Mouse (Mus musculus): Measurements from ENCODE around the gene Tbl3.
"Not testable (repeated sequence)": the region's sequence is repeated elsewhere in the genome, so short reads cannot be mapped to it uniquely, and the experiment has no call there.

Tbl3 gene

GRCm38 (mm10) chr17:24727618-24728017 is 20.2 kb upstream of the Tbl3 start, which contains the start of gene Rpl3l:
TSS of gene Rpl3l (plus strand) at chr17:24727820.
- DNase-seq (ENCODE audit: low read depth): no peak

GRCm38 (mm10) chr17:24725637-24726390 is 18.4 kb upstream of the Tbl3 start:
- DNase-seq (ENCODE audit: low read depth): no peak

- DNase-seq (ENCODE audit: low read depth): peak; percentile 99
Measured at GRCm38 (mm10) chr17:24724184-24724583, 16.7 kb upstream of the Tbl3 start, which contains the start of gene Ndufb10. TSS of gene Ndufb10 (minus strand) at chr17:24724478.

- DNase-seq (ENCODE audit: low read depth): no peak
Measured at GRCm38 (mm10) chr17:24723881-24724180, 16.4 kb upstream of the Tbl3 start.

- no peak for DNase-seq (ENCODE audit: low read depth)
Measured at GRCm38 (mm10) chr17:24723122-24723880, 15.8 kb upstream of the Tbl3 start.

- DNase-seq (ENCODE audit: low read depth): peak; percentile 36
Measured at GRCm38 (mm10) chr17:24722220-24722924, 14.9 kb upstream of the Tbl3 start.

- DNase-seq (ENCODE audit: low read depth): not testable (repeated sequence)
Measured at GRCm38 (mm10) chr17:24721383-24721955, 14.0 kb upstream of the Tbl3 start.

- DNase-seq (ENCODE audit: low read depth): not testable (repeated sequence)
Measured at GRCm38 (mm10) chr17:24720616-24721015, 13.2 kb upstream of the Tbl3 start.

GRCm38 (mm10) chr17:24719494-24720222 is 12.2 kb upstream of the Tbl3 start:
- DNase-seq (ENCODE audit: low read depth): peak; percentile 99

- DNase-seq (ENCODE audit: low read depth): not testable (repeated sequence)
Measured at GRCm38 (mm10) chr17:24718938-24719337, 11.5 kb upstream of the Tbl3 start.

GRCm38 (mm10) chr17:24717943-24718342 is 10.5 kb upstream of the Tbl3 start, which contains the start of the genes Rnf151 and Rps2:
TSS of gene Rnf151 (minus strand) at chr17:24718063.
TSS of gene Rps2 (plus strand) at chr17:24718116.
- no peak for DNase-seq (ENCODE audit: low read depth)

GRCm38 (mm10) chr17:24716166-24716682 is 8.8 kb upstream of the Tbl3 start:
- no peak for DNase-seq (ENCODE audit: low read depth)

- DNase-seq (ENCODE audit: low read depth): no peak
Measured at GRCm38 (mm10) chr17:24715556-24715955, 8.1 kb upstream of the Tbl3 start.

- peak; percentile 61 for DNase-seq (ENCODE audit: low read depth)
Measured at GRCm38 (mm10) chr17:24708646-24709045, 1.2 kb upstream of the Tbl3 start.

GRCm38 (mm10) chr17:24707801-24708425 is 453 bp upstream of the Tbl3 start:
- DNase-seq (ENCODE audit: low read depth): no peak

- no peak for DNase-seq (ENCODE audit: low read depth)
Measured at GRCm38 (mm10) chr17:24705821-24706220, 1.6 kb downstream of the Tbl3 start.

GRCm38 (mm10) chr17:24701251-24701650 is 6.2 kb downstream of the Tbl3 start:
- DNase-seq (ENCODE audit: low read depth): no peak

- no peak for DNase-seq (ENCODE audit: low read depth)
Measured at GRCm38 (mm10) chr17:24699473-24699872, 8.0 kb downstream of the Tbl3 start.

- DNase-seq (ENCODE audit: low read depth): no peak
Measured at GRCm38 (mm10) chr17:24698715-24699114, 8.7 kb downstream of the Tbl3 start.

- DNase-seq (ENCODE audit: low read depth): peak; percentile 60
Measured at GRCm38 (mm10) chr17:24697985-24698384, 9.5 kb downstream of the Tbl3 start.

Measured in NIH3T3 (cell line).